Mouse (Mus musculus) cerebellum, adult 2 months (tissue): ENCODE data around the gene Nol8. TPM values are rescaled to one million over a fixed set of nuclear protein-coding genes. Genes with fewer than 3 reads are reported as not detected.

Source experiments
- DNase-seq, 2 experiments: peaks; one replicate each; pipeline ENCODE4 v3.0.0; 2021
- H3K27ac ChIP-seq: fragments of 200-500 bp; 2 replicates; pipeline ENCODE4 v1.5.1; 2012; ENCODE audit warnings: low read length, control low read depth, inconsistent platforms; ENCODE audit not compliant: insufficient read depth
- H3K27me3 ChIP-seq: fragments of 200-500 bp; 2 replicates; pipeline ENCODE4 v1.6.1; 2012; ENCODE audit warnings: inconsistent platforms, mild to moderate bottlenecking, low read length, moderate library complexity; ENCODE audit not compliant: control insufficient read depth, insufficient read depth
- H3K4me1 ChIP-seq: fragments of 200-500 bp; 2 replicates; pipeline ENCODE4 v1.6.1; 2011; ENCODE audit warnings: low read length; ENCODE audit not compliant: control insufficient read depth, insufficient read depth
- H3K4me3 ChIP-seq: fragments of 200-500 bp; replicated peaks from 2 replicates; pipeline ENCODE3; 2011; ENCODE audit warnings: mild to moderate bottlenecking, low read depth, low read length, control low read depth; ENCODE audit not compliant: insufficient read depth
- CTCF ChIP-seq: fragments of 200-500 bp; IDR thresholded peaks from 2 replicates; pipeline ENCODE4 v1.5.1; 2011; ENCODE audit warnings: low read depth, mild to moderate bottlenecking, control low read depth, low read length, moderate library complexity, borderline replicate concordance; ENCODE audit not compliant: insufficient read depth
- POLR2A ChIP-seq: fragments of 200-500 bp; IDR thresholded peaks from 2 replicates; pipeline ENCODE4 v1.6.1; 2011; ENCODE audit warnings: low read length, control low read depth, borderline replicate concordance; ENCODE audit not compliant: insufficient read depth
- WGBS: fragments of 180-500 bp; shearing (Covaris S2); methylation state at CpG from one replicate; pipeline ENCODE4 v1.1.7; 2018; 5-methylcytosine and 5-hydroxymethylcytosine counted together
- polyA plus RNA-seq: library from polyadenylated mRNA; depleted of rRNA; stranded (reverse); fragments of >200 nt; gene quantifications from 2 replicates; pipeline ENCODE4 v1.2.3, GENCODE M21; 2012

Gene Nol8
- polyA plus RNA-seq, 1 experiment, result 10.1 TPM

- Histone ChIP-seq H3K27me3 (no peaks in the 10 kb centered on the region), H3K27ac (no peak overlapping the region), H3K4me1 (no peaks in the 10 kb centered on the region), H3K4me3 (no peak overlapping the region)
- 94% methylated on average over 2 of the region's 2 CpGs for WGBS
- TF ChIP-seq POLR2A, result no peak
- TF ChIP-seq CTCF, result no peak
- no peak for DNase-seq
These were observed 24.9 kb downstream of the Nol8 start for GRCm38 (mm10) chr13:49677793-49678192.

- DNase-seq, result peak; percentile 99 to 100
- Histone ChIP-seq H3K27ac (peak within 1 kb of the TSS; percentile 24; the same call in 1 of the 2 replicates), H3K27me3 (no peaks in the 10 kb centered on the region), H3K4me1 (no peaks in the 10 kb centered on the region; the same call in none of the 2 replicates), H3K4me3 (peak within 1 kb of the TSS; percentile 95)
- no peak for TF ChIP-seq CTCF
- TF ChIP-seq POLR2A, result peak; percentile 90
- WGBS, result 5% methylated on average over 26 of the region's 26 CpGs
These were observed 28.7 kb downstream of the Nol8 start, which contains the start of gene Iars for GRCm38 (mm10) chr13:49681351-49682232. Gene Iars (plus strand): TSS chr13:49682100.

- H3K27me3 ChIP-seq, result no peaks in the 10 kb centered on the region
- DNase-seq, result no peak
- H3K27ac ChIP-seq, result peak overlapping the region; percentile 24; the same call in 1 of the 2 replicates
- H3K4me1 ChIP-seq, result no peaks in the 10 kb centered on the region; the same call in none of the 2 replicates
- peak overlapping the region; percentile 95 for H3K4me3 ChIP-seq
- WGBS, result under 1% methylated on average over 20 of the region's 20 CpGs
- no peak for TF ChIP-seq POLR2A
- TF ChIP-seq CTCF, result no peak
These were observed 29.5 kb downstream of the Nol8 start for GRCm38 (mm10) chr13:49682233-49682846.

GRCm38 (mm10) chr13:49684266-49684665 is 31.4 kb downstream of the Nol8 start:
- Histone ChIP-seq H3K4me3 (no peak overlapping the region), H3K27ac (no peak overlapping the region), H3K27me3 (no peaks in the 10 kb centered on the region), H3K4me1 (no peaks in the 10 kb centered on the region; the same call in none of the 2 replicates)
- no peak for DNase-seq
- WGBS, result 54% methylated on average over 4 of the region's 4 CpGs
- no peak for TF ChIP-seq POLR2A
- TF ChIP-seq CTCF, result no peak

GRCm38 (mm10) chr13:49691056-49691455 is 38.2 kb downstream of the Nol8 start:
- WGBS, result 91% methylated on average over 5 of the region's 5 CpGs
- TF ChIP-seq POLR2A (no peak), CTCF (no peak)
- Histone ChIP-seq H3K27me3 (no peaks in the 10 kb centered on the region), H3K4me3 (no peak overlapping the region), H3K4me1 (no peaks in the 10 kb centered on the region), H3K27ac (no peak overlapping the region)
- no peak for DNase-seq

GRCm38 (mm10) chr13:49703216-49703779 is 50.4 kb downstream of the Nol8 start:
- Histone ChIP-seq H3K4me3 (no peak overlapping the region), H3K27ac (no peak overlapping the region), H3K27me3 (no peaks in the 10 kb centered on the region), H3K4me1 (no peaks in the 10 kb centered on the region; the same call in 1 of the 2 replicates)
- no peak for TF ChIP-seq CTCF
- no peak for TF ChIP-seq POLR2A
- WGBS, result 65% methylated on average over 11 of the region's 11 CpGs
- no peak for DNase-seq

GRCm38 (mm10) chr13:49706032-49706690 is 53.3 kb downstream of the Nol8 start:
- Histone ChIP-seq H3K4me1 (no peaks in the 10 kb centered on the region; the same call in 1 of the 2 replicates), H3K27me3 (no peaks in the 10 kb centered on the region), H3K4me3 (no peak overlapping the region), H3K27ac (no peak overlapping the region)
- no peak for DNase-seq
- TF ChIP-seq POLR2A (no peak), CTCF (no peak)
- WGBS, result 41% methylated on average over 3 of the region's 3 CpGs
